Mouse (Mus musculus) embryonic facial prominence, embryonic 13.5 days (tissue): Measurements from ENCODE around the gene Cbfa2t3. TPM values are rescaled to one million over a fixed set of nuclear protein-coding genes. Genes with fewer than 3 reads are reported as not detected.
A peak's percentile ranks its signal among the peaks of the same experiment; 100 is the strongest.

ENCODE experiments used
- ATAC-seq: fragments of 200-750 bp; cut with Nextera tagmentation; 2 replicates; pipeline ENCODE4 v1.8.0; 2017; ENCODE audit warnings: low read depth; ENCODE audit not compliant: insufficient number of reproducible peaks, insufficient read depth, low FRiP score, low TSS enrichment
- H3K27ac ChIP-seq: fragments of 300-500 bp; sonication (generic); 2 replicates; pipeline ENCODE4 v1.5.1; 2015; ENCODE audit warnings: moderate library complexity, mild to moderate bottlenecking, inconsistent platforms
- H3K27me3 ChIP-seq: fragments of 300-500 bp; sonication (generic); 2 replicates; pipeline ENCODE4 v1.6.1; 2015; ENCODE audit warnings: mild to moderate bottlenecking, inconsistent platforms
- H3K36me3 ChIP-seq: fragments of 300-500 bp; sonication (generic); 2 replicates; pipeline ENCODE4 v1.6.1; 2015; ENCODE audit warnings: mild to moderate bottlenecking, inconsistent platforms
- H3K4me1 ChIP-seq: fragments of 300-500 bp; sonication (generic); 2 replicates; pipeline ENCODE4 v1.6.1; 2015; ENCODE audit warnings: inconsistent platforms
- H3K4me2 ChIP-seq: fragments of 300-500 bp; sonication (generic); 2 replicates; pipeline ENCODE4 v1.6.1; 2015; ENCODE audit warnings: moderate library complexity, mild to moderate bottlenecking, inconsistent platforms
- H3K4me3 ChIP-seq: fragments of 300-500 bp; sonication (generic); 2 replicates; pipeline ENCODE4 v1.5.1; 2015; ENCODE audit warnings: mild to moderate bottlenecking, inconsistent platforms
- H3K9ac ChIP-seq: fragments of 300-500 bp; sonication (generic); 2 replicates; pipeline ENCODE4 v1.6.1; 2015; ENCODE audit warnings: mild to moderate bottlenecking, inconsistent platforms
- H3K9me3 ChIP-seq: fragments of 300-500 bp; sonication (generic); 2 replicates; pipeline ENCODE4 v1.6.1; 2016; ENCODE audit warnings: inconsistent platforms
- WGBS: fragments of 180-500 bp; shearing (Covaris S2); methylation state at CpG from one replicate; pipeline ENCODE4 v1.1.7; 2015; ENCODE audit warnings: mixed read lengths; 5-methylcytosine and 5-hydroxymethylcytosine counted together
- polyA plus RNA-seq: library from polyadenylated mRNA; unstranded; fragments of >200 nt; fragmentation: Nextera tagmentation; extraction: Ambion mirVana; gene quantifications from 2 replicates; pipeline ENCODE4 v1.2.1, GENCODE M21; 2015

Gene Cbfa2t3
- polyA plus RNA-seq, 1 experiment from 2014 or later, result 4.6 TPM

DNA sequence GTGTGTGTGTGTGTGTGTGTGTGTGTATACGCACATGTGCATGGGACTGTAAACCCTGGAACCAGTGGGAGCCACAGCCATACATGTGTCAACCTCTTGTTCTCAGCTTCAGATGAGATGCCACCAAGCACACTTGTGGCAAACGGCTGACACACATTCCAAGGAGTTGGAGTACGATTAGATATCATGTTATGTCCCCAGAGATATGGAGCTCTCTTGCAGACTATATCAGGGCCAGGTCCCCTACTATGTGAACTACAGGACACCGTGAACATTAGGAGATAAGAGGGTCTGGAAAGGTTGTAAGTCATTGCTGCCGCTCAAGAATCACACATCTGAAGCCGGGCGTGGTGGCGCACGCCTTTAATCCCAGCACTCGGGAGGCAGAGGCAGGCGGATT is 16.1 kb downstream of the Cbfa2t3 start:
- peaks cover 59% of the 10 kb centered on the region for H3K27me3 ChIP-seq

DNA sequence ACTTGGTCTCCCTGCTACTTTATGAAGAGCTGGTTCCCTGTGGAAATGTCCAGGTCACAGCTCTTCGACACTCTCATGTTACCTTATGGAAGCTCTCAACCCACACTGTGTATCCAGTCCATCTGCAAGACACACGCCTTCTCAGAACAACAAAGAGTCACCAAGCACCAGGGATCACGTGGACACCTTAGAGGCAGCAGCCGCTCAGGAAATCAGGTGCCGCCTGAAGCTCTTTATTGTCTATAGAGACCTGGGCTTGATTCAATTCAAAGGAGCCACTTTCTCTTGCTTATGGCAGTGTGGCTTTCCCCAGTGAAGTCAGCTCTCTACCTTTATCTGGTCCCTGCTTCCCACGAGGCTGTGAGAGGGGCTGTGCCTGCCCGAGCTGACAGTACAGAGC is 18.7 kb downstream of the Cbfa2t3 start:
- H3K9me3 ChIP-seq, result no peaks in the 10 kb centered on the region
- peaks cover 47% of the 10 kb centered on the region for H3K4me1 ChIP-seq
- peaks cover 79% of the 10 kb centered on the region for H3K27me3 ChIP-seq
- H3K4me3 ChIP-seq, result no peak overlapping the region
- no peak overlapping the region for H3K9ac ChIP-seq
- no peak for ATAC-seq
- H3K27ac ChIP-seq, result no peak overlapping the region
- no peak overlapping the region for H3K4me2 ChIP-seq
- no peaks in the 10 kb centered on the region for H3K36me3 ChIP-seq
- WGBS, result 26% methylated on average over 7 of the region's 7 CpGs

More for the DNA sequence above, 16.1 kb downstream of the Cbfa2t3 start:
- no peak for ATAC-seq
- WGBS, result 85% methylated on average over 11 of the region's 11 CpGs
- Histone ChIP-seq H3K4me2 (no peak overlapping the region), H3K36me3 (no peaks in the 10 kb centered on the region), H3K27ac (no peak overlapping the region), H3K4me1 (peaks cover 24% of the 10 kb centered on the region), H3K4me3 (no peak overlapping the region), H3K9me3 (no peaks in the 10 kb centered on the region), H3K9ac (no peak overlapping the region)

DNA sequence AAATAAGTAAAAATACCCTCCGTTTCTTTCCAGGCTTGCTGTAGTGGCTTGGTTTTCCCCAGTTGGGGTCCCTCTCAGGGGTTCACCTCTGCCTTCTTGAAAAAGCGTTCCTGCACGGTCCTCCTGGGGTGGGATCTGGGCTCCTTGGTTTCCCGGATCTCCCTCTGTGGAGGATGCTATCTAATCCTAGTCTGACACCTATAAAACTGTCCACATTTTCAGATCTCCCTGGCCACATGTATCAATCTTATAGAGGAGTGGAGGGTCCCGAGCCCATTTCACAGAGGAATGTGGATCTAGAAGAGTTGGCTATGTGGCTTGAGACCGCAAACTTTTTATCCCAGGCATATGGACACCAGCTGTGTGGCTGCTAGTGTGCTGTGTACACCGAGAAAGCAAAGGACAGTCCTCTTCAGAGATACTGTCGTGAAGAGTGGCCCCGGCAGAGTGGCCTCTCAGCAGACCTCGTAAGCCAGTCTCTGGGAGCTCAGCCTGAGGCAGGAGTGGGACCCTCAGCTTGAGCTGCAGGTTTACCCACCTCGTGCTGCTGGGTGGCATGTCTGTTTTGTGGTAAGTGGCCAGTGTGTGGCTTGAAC is 19.5 kb downstream of the Cbfa2t3 start:
- H3K27me3 ChIP-seq, result peaks cover 84% of the 10 kb centered on the region
- H3K27ac ChIP-seq, result no peak overlapping the region
- peak overlapping the region; percentile 98 for H3K4me2 ChIP-seq
- peak overlapping the region; percentile 71 for H3K4me3 ChIP-seq
- no peaks in the 10 kb centered on the region for H3K36me3 ChIP-seq
- no peaks in the 10 kb centered on the region for H3K9me3 ChIP-seq
- ATAC-seq, result no peak
- no peak overlapping the region; the same call in 1 of the 2 replicates for H3K9ac ChIP-seq
- peaks cover 47% of the 10 kb centered on the region for H3K4me1 ChIP-seq
- WGBS, result 18% methylated on average over 11 of the region's 11 CpGs

DNA sequence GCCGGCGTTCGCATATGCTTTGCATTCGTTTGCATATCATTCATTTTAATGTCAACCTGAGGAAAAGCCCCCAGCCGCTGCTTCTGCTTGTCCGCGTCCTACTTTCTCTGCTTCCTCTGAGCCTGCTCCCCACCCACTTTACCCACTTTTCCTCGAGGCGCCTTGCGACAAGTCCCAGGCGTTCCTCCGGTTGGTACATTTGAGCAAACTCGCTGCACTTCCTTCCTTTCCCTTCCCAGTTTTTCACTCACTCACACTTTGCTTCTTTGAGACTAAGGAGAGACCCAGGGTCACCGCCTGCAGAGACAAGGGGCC is 20.1 kb downstream of the Cbfa2t3 start:
- no peak for ATAC-seq
- peak overlapping the region; percentile 73 for H3K9ac ChIP-seq
- H3K9me3 ChIP-seq, result no peaks in the 10 kb centered on the region
- peaks cover 51% of the 10 kb centered on the region for H3K4me1 ChIP-seq
- H3K36me3 ChIP-seq, result no peaks in the 10 kb centered on the region
- H3K4me3 ChIP-seq, result peak overlapping the region; percentile 71
- H3K27me3 ChIP-seq, result peaks cover 89% of the 10 kb centered on the region
- WGBS, result 2% methylated on average over 14 of the region's 14 CpGs
- H3K27ac ChIP-seq, result peak overlapping the region; percentile 64; the same call in 1 of the 2 replicates
- H3K4me2 ChIP-seq, result peak overlapping the region; percentile 98

DNA sequence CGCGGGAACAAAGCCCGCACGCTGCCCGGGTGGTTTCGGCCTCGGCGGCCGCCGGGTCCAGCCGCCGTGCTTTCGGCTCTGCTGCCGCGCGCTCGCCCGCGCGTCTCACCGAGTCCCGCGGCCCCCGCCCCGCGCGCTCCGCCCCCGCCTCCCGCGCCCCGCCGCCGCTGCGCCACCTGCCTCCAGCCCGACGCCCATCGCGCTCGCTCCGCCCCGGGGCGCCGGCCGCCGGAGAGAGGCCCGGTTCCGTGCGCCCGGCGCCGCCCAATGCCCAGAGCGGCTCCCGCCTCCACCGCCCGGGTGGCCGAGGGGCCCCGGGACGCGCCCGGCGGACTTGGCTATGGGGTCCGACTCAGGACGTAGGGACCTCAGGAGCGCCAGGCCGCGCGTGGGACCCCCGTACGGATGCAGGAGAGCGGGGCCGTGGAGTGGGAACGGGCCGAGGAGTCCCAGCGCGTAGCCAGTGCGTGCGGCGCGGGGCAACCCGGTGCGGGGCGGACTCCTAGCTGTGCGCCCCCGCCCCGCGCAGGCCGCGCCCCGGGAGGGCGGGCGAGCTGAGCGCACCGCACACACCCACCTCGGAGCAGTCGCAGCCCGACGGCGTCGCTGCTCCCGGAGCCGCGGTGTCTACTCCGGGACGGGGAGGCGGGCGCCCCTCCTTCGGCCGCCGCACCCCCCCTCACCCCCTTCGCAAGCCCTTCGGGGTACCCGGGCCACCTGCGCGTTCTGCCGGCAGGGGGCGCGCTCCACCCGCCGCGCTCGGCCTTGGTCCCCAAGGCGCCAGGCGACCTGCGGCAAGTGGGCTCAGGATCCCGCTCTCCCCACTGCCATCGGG is 20.6 kb downstream of the Cbfa2t3 start:
- WGBS, result under 1% methylated on average over 97 of the region's 127 CpGs
- H3K4me3 ChIP-seq, result peak overlapping the region; percentile 71
- no peaks in the 10 kb centered on the region for H3K9me3 ChIP-seq
- H3K9ac ChIP-seq, result peak overlapping the region; percentile 73
- H3K4me2 ChIP-seq, result peak overlapping the region; percentile 98
- ATAC-seq, result peak; percentile 35; the same call in 1 of the 2 replicates
- H3K4me1 ChIP-seq, result peaks cover 51% of the 10 kb centered on the region
- H3K27ac ChIP-seq, result peak overlapping the region; percentile 64; the same call in 1 of the 2 replicates
- peaks cover 95% of the 10 kb centered on the region for H3K27me3 ChIP-seq
- H3K36me3 ChIP-seq, result no peaks in the 10 kb centered on the region

DNA sequence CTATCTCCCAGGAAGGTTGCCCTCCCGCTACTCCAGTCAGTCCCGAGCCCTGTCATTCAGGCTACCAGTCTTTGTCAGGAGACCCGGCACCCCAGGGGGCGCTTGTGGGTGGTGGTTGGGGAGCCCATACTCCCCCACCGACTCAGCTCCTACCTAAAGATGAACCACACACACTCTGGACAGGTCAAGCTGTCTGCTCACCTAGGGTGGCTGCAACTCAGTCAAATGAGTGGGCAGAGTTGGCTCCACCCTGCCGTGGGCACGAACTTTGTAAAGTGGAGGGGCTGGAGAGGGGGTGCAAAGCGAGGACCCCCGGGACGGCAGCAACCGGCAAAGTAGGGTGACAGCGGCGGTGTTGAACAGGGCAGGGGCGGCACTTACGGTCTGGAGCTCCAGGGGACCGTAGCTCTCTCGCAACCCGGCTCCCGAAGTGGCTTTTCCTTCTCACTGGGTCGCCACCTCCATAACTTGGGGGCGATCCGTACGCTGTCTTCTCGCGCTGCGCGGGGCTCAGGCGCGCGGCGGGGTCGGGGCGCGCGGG is 21.4 kb downstream of the Cbfa2t3 start:
- H3K27ac ChIP-seq, result peak overlapping the region; percentile 64; the same call in 1 of the 2 replicates
- H3K9me3 ChIP-seq, result no peaks in the 10 kb centered on the region
- peak overlapping the region; percentile 71 for H3K4me3 ChIP-seq
- ATAC-seq, result no peak
- peaks cover 51% of the 10 kb centered on the region for H3K4me1 ChIP-seq
- peaks cover 98% of the 10 kb centered on the region for H3K27me3 ChIP-seq
- H3K36me3 ChIP-seq, result no peaks in the 10 kb centered on the region
- peak overlapping the region; percentile 73 for H3K9ac ChIP-seq
- peak overlapping the region; percentile 98 for H3K4me2 ChIP-seq
- WGBS, result under 1% methylated on average over 35 of the region's 35 CpGs

DNA sequence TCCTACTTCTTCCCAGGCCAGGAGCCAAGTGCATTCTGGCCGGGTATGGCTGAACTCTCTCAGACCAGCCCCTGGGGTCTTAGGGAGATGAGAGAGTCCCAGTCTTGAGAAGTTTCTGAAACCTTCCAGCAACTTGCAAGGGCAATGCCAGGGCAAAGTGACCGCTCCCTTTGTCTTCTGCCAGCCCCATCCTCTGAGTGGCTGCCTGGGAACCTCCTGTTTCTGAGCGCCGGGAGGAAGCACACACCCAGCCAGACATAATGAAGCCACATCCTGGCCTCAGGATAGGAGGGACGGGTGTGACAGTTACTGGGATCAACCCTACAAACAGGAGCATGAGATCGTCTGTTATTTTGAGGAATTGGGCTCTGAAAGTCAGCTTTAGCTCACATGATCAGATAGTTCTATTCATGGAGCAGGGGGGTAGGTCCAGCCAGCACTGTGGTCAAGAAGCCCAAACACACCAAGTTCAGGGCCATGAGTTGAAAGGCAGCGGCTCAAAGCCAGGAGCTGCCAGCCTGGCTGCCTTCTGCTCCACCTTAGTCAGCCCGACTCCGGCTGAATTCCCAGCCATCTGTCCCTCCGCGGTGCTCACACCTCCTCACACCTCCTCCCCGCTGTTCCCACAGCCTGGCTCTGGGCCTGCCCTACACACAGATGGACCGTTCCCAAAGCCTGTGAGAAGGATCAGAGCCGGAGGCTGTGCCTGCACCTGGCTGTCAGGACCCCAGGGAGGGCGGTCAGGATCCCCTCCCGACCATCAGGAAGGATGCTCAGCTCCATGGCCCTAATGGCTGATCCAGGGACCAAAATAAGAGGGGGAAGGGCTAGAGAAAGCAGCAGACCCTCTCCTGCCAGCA is 22.1 kb downstream of the Cbfa2t3 start:
- no peaks in the 10 kb centered on the region for H3K36me3 ChIP-seq
- H3K4me2 ChIP-seq, result peak overlapping the region; percentile 98
- peaks cover 51% of the 10 kb centered on the region for H3K4me1 ChIP-seq
- WGBS, result 10% methylated on average over 16 of the region's 16 CpGs
- ATAC-seq, result no peak
- H3K27me3 ChIP-seq, result peaks cover 98% of the 10 kb centered on the region
- H3K9ac ChIP-seq, result peak overlapping the region; percentile 73
- peak overlapping the region; percentile 33; the same call in 1 of the 2 replicates for H3K27ac ChIP-seq
- no peaks in the 10 kb centered on the region for H3K9me3 ChIP-seq
- peak overlapping the region; percentile 71 for H3K4me3 ChIP-seq

DNA sequence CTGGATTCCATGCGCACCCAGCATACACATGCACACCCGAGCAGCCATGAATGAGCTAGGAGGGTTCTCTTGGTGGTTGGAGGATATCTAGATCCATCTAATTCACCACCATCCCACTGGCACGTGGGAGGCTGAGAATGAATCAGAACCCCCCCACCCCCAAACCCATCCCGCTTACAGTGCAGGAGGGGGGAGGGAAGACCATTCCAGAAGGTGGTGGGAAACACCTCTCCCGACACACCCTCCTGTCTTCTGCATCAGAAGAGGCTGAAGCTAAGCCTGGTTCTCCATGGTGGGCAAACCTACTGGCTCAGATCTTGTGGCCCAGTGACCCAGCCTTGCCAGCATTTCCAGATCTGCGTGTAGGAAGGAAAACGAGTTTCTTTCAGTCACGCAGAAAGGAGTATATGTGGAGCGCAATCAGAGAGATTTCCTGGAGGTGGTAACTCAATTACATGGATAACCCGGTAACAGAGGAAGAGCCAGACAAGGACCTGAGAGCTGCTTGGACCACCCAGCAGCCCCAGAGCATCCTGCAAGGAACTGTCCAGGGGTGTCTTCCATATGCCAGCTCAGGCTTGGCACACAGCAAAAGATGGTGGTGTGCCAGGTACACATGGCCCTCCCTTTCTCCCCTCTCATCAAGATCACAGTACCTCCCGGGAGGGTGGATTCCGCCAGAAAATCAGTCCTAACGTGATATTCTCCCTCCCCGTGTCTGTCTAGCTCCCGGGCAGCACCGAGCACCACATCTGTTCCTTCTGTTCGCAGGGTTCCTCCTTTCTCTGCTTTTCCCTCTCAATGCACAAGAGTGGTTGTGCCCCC is 23.1 kb downstream of the Cbfa2t3 start:
- Histone ChIP-seq H3K9ac (peak overlapping the region; percentile 73; the same call in 1 of the 2 replicates), H3K27ac (no peak overlapping the region)

DNA sequence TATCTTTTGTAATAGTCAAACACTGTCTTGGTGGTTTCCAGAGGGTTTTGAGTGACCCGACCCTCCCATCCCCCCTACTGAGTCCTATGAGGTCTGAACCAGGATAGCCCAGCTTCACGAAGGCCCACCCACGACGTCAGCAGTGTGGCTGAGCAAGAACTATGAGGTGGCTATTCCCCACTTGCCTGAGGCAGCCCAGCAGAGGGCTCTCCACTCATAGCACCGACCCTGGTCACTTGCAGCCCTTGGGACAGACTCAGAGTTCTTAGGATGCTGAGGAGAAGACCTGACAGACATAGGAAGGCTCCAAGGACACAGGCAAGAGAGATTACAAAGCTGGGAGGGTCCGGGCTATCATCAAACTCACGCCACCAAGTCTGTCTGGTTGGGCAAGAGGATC is 23.9 kb downstream of the Cbfa2t3 start:
- ATAC-seq, result no peak
- peaks cover 51% of the 10 kb centered on the region for H3K4me1 ChIP-seq

More for the DNA sequence above, 23.1 kb downstream of the Cbfa2t3 start:
- Histone ChIP-seq H3K4me2 (peak overlapping the region; percentile 98), H3K4me3 (peak overlapping the region; percentile 71), H3K36me3 (no peaks in the 10 kb centered on the region), H3K9me3 (no peaks in the 10 kb centered on the region), H3K27me3 (peaks cover 99% of the 10 kb centered on the region), H3K4me1 (peaks cover 51% of the 10 kb centered on the region)
- no peak for ATAC-seq
- WGBS, result 64% methylated on average over 17 of the region's 17 CpGs

DNA sequence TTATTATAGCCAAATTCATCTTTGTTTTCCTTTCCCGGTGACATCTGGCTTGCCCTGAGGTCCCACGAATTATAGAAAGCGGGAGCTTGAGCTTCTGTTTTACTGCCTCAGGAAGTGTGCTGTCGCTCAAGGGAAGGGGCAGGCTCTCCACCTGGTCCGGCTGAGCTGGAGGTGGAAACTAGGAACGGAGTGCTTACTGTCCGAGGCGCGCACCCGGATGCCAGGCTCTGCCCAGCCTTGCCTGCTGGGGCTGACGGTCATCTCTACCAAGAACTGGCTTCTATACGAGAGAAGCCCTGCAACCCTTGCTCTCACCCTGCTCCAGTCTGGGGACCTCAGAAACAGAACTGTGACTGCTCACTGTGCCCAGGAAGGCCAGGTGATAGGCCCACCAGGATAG is 24.9 kb downstream of the Cbfa2t3 start:
- Histone ChIP-seq H3K4me1 (peaks cover 44% of the 10 kb centered on the region), H3K36me3 (no peaks in the 10 kb centered on the region), H3K4me2 (no peak overlapping the region), H3K9ac (no peak overlapping the region), H3K4me3 (no peak overlapping the region), H3K27me3 (peaks cover 99% of the 10 kb centered on the region), H3K9me3 (no peaks in the 10 kb centered on the region), H3K27ac (no peak overlapping the region)
- ATAC-seq, result no peak
- 71% methylated on average over 12 of the region's 12 CpGs for WGBS

More for the DNA sequence above, 23.9 kb downstream of the Cbfa2t3 start:
- Histone ChIP-seq H3K9me3 (no peaks in the 10 kb centered on the region), H3K27me3 (peaks cover 99% of the 10 kb centered on the region), H3K4me2 (no peak overlapping the region), H3K4me3 (no peak overlapping the region), H3K9ac (no peak overlapping the region), H3K27ac (no peak overlapping the region), H3K36me3 (no peaks in the 10 kb centered on the region)
- WGBS, result 55% methylated on average over 7 of the region's 7 CpGs
